Mouse (Mus musculus) liver, embryonic 12.5 days (tissue): ENCODE measurements around the gene Il10. TPM values are rescaled to one million over a fixed set of nuclear protein-coding genes. Genes with fewer than 3 reads are reported as not detected.

ENCODE experiments used
- ATAC-seq: fragments of 200-750 bp; cut with Nextera tagmentation; 2 replicates; pipeline ENCODE4 v1.8.0; 2017; ENCODE audit warnings: moderate number of reproducible peaks, mild to moderate bottlenecking, moderate library complexity
- H3K27ac ChIP-seq: fragments of 300-500 bp; sonication (generic); 2 replicates; pipeline ENCODE4 v1.5.1; 2016; ENCODE audit warnings: mild to moderate bottlenecking
- H3K27me3 ChIP-seq: fragments of 300-500 bp; sonication (generic); replicated peaks from 2 replicates; pipeline ENCODE4 v1.6.1; 2016; ENCODE audit warnings: mild to moderate bottlenecking, moderate library complexity
- H3K36me3 ChIP-seq: fragments of 300-500 bp; sonication (generic); 2 replicates; pipeline ENCODE4 v1.6.1; 2016; ENCODE audit warnings: mild to moderate bottlenecking, moderate library complexity
- H3K4me1 ChIP-seq: fragments of 300-500 bp; sonication (generic); 2 replicates; pipeline ENCODE4 v1.6.1; 2016
- H3K4me2 ChIP-seq: fragments of 300-500 bp; sonication (generic); 2 replicates; pipeline ENCODE4 v1.6.1; 2016; ENCODE audit warnings: mild to moderate bottlenecking, moderate library complexity
- H3K4me3 ChIP-seq: fragments of 300-500 bp; sonication (generic); 2 replicates; pipeline ENCODE4 v1.5.1; 2016; ENCODE audit warnings: mild to moderate bottlenecking, moderate library complexity
- H3K9ac ChIP-seq: fragments of 300-500 bp; sonication (generic); 2 replicates; pipeline ENCODE4 v1.6.1; 2016; ENCODE audit warnings: mild to moderate bottlenecking, moderate library complexity
- H3K9me3 ChIP-seq: fragments of 300-500 bp; sonication (generic); replicated peaks from 2 replicates; pipeline ENCODE4 v1.6.1; 2016; ENCODE audit warnings: mild to moderate bottlenecking, moderate library complexity
- WGBS: fragments of 180-500 bp; shearing (Covaris S2); methylation state at CpG from one replicate; pipeline ENCODE4 v1.1.7; 2016; ENCODE audit not compliant: insufficient replicate concordance; 5-methylcytosine and 5-hydroxymethylcytosine counted together
- polyA plus RNA-seq: library from polyadenylated mRNA; unstranded; fragments of >200 nt; fragmentation: Nextera tagmentation; extraction: Ambion mirVana; gene quantifications from 2 replicates; pipeline ENCODE4 v1.2.1, GENCODE M21; 2016

Il10 gene
- polyA plus RNA-seq, 1 experiment from 2014 or later, result not detected

DNA sequence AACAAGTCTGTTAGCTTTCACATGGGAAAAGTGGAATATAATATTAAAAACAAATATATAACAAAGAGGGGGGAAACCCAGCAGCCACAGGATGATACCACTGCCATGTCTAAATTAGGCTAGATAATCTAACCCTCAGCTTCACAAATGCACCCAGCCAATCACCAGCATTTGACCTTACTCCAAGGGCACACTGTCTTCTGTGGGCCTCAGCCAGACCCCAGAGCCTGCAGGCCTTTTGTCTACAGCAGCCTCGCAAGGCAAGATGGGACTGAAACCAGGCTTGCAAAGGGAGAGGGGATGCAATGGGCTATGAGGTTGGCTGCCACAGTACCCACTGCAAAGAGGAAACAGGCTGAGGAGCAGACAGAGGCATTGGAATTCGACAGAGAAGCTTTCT is 22.6 kb downstream of the Il10 start:
- H3K9me3 ChIP-seq, result no peaks in the 10 kb centered on the region
- no peak for ATAC-seq
- no peak overlapping the region for H3K9ac ChIP-seq
- no peaks in the 10 kb centered on the region for H3K27me3 ChIP-seq
- H3K27ac ChIP-seq, result no peak overlapping the region
- H3K36me3 ChIP-seq, result no peaks in the 10 kb centered on the region
- WGBS, result 46% methylated on average over 2 of the region's 2 CpGs
- H3K4me3 ChIP-seq, result no peak overlapping the region
- no peaks in the 10 kb centered on the region; the same call in 1 of the 2 replicates for H3K4me1 ChIP-seq
- H3K4me2 ChIP-seq, result no peak overlapping the region

DNA sequence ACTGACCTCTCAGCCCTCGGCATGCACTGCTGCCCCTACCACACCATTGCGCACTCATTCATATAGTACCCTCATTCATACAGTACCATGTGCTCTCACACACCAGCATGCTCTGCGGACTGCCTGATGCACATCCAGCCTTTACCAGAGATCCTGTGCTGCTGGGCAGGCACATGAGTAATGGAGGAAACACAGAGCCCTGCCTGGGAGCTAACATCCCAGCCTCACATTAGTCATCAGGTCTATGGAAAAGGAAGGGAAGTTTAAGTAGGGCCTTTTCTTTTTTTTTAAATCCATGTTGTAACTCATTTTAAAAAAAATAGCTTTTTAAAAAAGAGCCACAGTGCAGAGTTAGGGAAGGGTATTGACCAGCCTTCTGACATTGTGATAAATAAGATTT is 23.1 kb downstream of the Il10 start:
- Histone ChIP-seq H3K36me3 (no peaks in the 10 kb centered on the region), H3K9me3 (no peaks in the 10 kb centered on the region), H3K4me1 (no peaks in the 10 kb centered on the region; the same call in 1 of the 2 replicates), H3K27ac (no peak overlapping the region), H3K27me3 (no peaks in the 10 kb centered on the region), H3K9ac (no peak overlapping the region), H3K4me2 (no peak overlapping the region), H3K4me3 (no peak overlapping the region)
- 81% methylated on average over 3 of the region's 3 CpGs for WGBS
- no peak for ATAC-seq

DNA sequence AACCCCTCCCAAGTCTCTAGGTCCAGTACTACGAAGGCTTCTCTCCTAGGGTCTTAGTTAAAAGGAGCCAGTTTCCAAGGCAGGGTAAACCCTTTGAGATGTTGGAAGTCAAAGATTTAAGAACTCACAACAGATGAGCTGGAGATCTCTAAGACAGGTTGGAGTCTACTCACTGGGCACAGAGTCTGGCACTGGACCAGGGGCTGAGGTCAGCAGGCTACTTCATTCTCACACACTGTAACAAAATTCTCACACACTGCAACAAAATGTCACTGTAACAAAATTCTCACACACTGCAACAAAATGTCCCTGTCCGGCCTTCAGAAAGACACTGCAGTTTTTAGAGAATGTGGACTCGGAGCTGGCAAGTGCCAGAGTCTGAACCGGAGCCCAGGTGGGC is 24.0 kb downstream of the Il10 start:
- H3K9me3 ChIP-seq, result no peaks in the 10 kb centered on the region
- WGBS, result 77% methylated on average over 4 of the region's 4 CpGs
- H3K4me3 ChIP-seq, result no peak overlapping the region
- no peaks in the 10 kb centered on the region for H3K36me3 ChIP-seq
- H3K4me1 ChIP-seq, result no peaks in the 10 kb centered on the region; the same call in 1 of the 2 replicates
- H3K4me2 ChIP-seq, result no peak overlapping the region
- H3K9ac ChIP-seq, result no peak overlapping the region
- ATAC-seq, result no peak
- no peaks in the 10 kb centered on the region for H3K27me3 ChIP-seq
- H3K27ac ChIP-seq, result no peak overlapping the region

DNA sequence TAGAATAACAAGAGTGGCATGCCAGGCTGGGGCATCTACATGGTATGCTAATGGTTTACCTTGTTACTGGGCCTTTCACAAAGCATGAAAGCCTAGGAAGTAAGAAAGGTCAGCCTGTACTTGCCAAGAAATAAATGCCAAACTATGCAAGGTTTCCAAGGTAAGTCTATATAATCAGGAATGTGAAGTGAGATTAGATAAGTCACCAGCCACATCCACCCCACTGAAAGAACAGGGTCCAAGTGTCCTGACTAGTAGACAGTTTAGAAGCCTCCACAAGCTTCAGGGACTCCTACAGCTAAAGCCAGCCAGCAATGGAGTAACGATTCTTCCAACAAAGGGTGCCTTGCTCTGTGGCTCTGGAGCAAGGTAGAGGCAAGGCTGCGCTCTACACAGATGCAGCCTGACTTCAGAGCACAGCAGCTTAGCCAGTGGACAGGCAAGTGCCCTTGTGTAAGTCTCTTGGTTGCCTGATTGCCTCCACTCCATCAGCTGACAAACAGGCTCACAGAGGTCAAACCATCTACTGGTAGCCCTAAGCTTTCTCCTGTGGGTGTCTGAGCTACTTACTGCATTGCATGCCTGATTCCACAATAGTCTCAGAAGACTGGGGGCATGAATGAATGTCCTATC is 26.2 kb downstream of the Il10 start:
- no peak overlapping the region for H3K9ac ChIP-seq
- no peaks in the 10 kb centered on the region for H3K27me3 ChIP-seq
- no peaks in the 10 kb centered on the region for H3K4me1 ChIP-seq
- no peaks in the 10 kb centered on the region for H3K9me3 ChIP-seq
- 72% methylated on average over 2 of the region's 2 CpGs for WGBS
- H3K27ac ChIP-seq, result no peak overlapping the region
- no peak overlapping the region for H3K4me3 ChIP-seq
- ATAC-seq, result no peak
- no peak overlapping the region for H3K4me2 ChIP-seq
- H3K36me3 ChIP-seq, result no peaks in the 10 kb centered on the region

DNA sequence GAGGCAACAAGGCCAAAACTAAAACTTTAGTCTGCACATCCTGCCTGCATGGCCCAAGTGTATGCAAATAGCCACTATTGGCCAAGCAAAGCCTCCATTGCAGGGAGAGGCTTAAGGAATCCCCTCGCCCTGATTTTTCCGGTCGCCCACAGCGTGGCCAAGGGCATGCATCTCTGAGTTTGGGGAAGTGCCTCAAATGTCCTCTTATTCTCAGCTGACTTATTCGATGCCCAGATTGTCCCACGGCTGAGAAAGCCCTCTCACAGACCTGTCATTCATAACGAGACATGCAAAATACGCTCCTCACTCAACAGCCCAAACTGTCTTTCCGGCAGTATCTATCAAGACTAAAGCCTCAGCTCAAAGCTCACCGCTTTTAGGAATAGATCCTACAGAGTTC is 27.0 kb downstream of the Il10 start:
- ATAC-seq, result no peak
- Histone ChIP-seq H3K36me3 (no peaks in the 10 kb centered on the region), H3K27ac (no peak overlapping the region), H3K9ac (no peak overlapping the region), H3K27me3 (no peaks in the 10 kb centered on the region), H3K4me3 (no peak overlapping the region), H3K4me2 (no peak overlapping the region), H3K4me1 (no peaks in the 10 kb centered on the region), H3K9me3 (no peaks in the 10 kb centered on the region)
- 72% methylated on average over 10 of the region's 10 CpGs for WGBS

DNA sequence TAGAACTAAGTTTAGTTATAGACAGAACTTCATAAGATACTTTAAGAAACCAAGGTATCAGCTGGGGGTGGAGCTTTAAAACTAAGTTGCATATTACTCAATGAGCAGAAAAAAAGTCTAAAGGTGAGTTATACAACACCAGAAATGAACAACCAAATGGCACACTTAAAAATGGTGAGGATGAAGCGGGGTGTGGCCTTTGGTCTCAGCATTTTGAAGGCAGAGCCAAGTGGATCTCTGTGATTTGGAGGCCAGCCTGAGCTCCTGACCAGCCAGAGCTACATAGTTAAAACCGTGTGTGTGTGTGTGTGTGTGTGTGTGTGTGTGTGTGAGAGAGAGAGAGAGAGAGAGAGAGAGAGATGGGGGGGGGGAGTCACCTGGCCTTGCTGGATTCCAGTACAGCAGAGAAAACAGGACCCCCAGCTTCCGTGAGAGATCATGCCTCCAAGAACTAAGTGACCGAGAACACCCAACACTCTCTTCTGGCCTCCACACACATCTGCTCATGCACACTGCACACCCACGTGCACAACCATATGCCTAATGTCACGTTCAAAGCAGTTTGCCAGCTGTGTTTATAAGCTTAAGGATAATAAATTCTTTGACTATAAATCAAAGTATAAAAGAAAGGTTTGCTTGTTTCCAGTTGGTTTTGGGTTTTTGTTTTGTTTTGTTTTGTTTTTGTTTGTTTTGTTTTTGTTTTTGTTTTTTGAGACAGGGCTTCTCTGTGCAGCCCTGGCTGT is 28.6 kb downstream of the Il10 start:
- H3K9me3 ChIP-seq, result no peaks in the 10 kb centered on the region
- no peak overlapping the region for H3K27ac ChIP-seq
- no peak overlapping the region for H3K4me3 ChIP-seq
- H3K27me3 ChIP-seq, result no peaks in the 10 kb centered on the region
- 59% methylated on average over 6 of the region's 6 CpGs for WGBS
- no peak overlapping the region for H3K9ac ChIP-seq
- no peak overlapping the region for H3K4me2 ChIP-seq
- H3K36me3 ChIP-seq, result no peaks in the 10 kb centered on the region
- ATAC-seq, result no peak
- no peaks in the 10 kb centered on the region for H3K4me1 ChIP-seq

DNA sequence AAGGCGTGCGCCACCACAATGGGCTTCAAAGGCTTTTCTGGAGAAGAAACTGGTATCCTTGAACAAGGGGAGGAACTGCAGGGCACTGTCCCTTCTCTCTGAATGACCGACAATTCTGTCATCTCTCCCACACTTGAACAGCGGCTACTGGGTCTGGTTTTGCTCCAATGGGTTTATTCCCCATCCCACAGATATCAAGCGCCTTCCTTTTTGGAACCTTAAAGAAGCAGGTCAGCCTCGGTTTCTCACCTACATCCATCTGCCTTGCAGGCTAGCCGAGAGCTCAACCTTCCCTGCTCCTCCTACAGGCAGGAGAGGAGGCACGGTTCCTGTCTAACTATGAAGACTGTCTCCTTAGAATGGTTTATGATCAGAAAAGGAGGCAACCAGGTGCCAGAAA is 29.3 kb downstream of the Il10 start:
- no peak overlapping the region for H3K9ac ChIP-seq

DNA sequence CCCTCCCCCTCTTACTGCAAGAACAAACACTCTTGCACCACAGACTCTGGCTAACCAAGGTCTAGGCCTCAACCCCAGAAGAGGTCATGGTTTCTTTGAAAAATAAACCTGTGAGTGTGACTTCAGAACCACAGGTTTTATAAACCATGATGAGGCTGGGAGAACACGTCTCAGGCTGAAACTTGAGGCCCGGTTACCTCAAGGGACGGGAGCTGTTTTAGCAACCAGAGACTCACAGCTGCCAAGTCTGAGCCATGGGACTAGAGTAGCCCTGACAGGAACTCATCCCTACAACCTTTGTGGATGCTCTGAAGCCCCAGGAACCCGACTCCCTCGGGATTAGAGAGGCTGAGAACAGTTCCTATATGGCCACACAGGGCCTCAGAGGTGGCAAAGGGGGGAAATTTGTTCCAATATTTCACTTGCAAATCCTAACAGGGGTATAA is 29.7 kb downstream of the Il10 start:
- Histone ChIP-seq H3K9ac (no peak overlapping the region), H3K36me3 (peaks cover 8% of the 10 kb centered on the region), H3K4me2 (no peak overlapping the region), H3K27me3 (no peaks in the 10 kb centered on the region), H3K9me3 (no peaks in the 10 kb centered on the region), H3K4me1 (0 out of 2 replicates have a peak, but pooled peaks cover 3% of the 10 kb centered on the region), H3K27ac (no peak overlapping the region), H3K4me3 (no peak overlapping the region)
- no peak for ATAC-seq
- WGBS, result 66% methylated on average over 5 of the region's 5 CpGs

More for the DNA sequence above, 29.3 kb downstream of the Il10 start:
- Histone ChIP-seq H3K27me3 (no peaks in the 10 kb centered on the region), H3K4me1 (0 out of 2 replicates have a peak, but pooled peaks cover 3% of the 10 kb centered on the region), H3K4me3 (no peak overlapping the region), H3K27ac (no peak overlapping the region), H3K4me2 (no peak overlapping the region), H3K9me3 (no peaks in the 10 kb centered on the region), H3K36me3 (peaks cover 4% of the 10 kb centered on the region; the same call in 1 of the 2 replicates)
- WGBS, result 74% methylated on average over 8 of the region's 8 CpGs
- ATAC-seq, result no peak

DNA sequence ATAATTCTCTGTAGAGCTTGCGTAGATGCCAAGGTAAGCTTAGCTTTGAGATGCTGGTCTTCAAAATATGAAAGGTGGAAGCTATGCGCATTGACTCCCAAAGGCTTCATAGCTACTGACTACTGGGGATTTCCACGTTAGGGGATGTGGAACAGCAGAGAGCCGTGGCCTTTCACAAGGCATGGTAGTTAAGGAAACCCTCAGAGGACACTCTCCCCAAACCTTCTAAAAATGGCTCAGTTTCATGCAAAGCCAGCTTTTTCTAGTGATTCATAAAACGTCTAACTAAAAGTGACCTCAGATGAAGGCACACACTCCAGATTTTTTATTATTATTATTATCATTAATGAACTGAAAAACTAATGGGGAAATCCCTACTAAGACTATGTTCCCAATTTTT is 30.4 kb downstream of the Il10 start:
- H3K27ac ChIP-seq, result no peak overlapping the region
- H3K9me3 ChIP-seq, result no peaks in the 10 kb centered on the region
- no peak for ATAC-seq
- H3K4me3 ChIP-seq, result no peak overlapping the region
- H3K4me2 ChIP-seq, result no peak overlapping the region
- H3K27me3 ChIP-seq, result no peaks in the 10 kb centered on the region
- no peak overlapping the region for H3K9ac ChIP-seq
- H3K4me1 ChIP-seq, result 0 out of 2 replicates have a peak, but pooled peaks cover 3% of the 10 kb centered on the region
- WGBS, result 76% methylated on average over 5 of the region's 5 CpGs
- H3K36me3 ChIP-seq, result peaks cover 15% of the 10 kb centered on the region

DNA sequence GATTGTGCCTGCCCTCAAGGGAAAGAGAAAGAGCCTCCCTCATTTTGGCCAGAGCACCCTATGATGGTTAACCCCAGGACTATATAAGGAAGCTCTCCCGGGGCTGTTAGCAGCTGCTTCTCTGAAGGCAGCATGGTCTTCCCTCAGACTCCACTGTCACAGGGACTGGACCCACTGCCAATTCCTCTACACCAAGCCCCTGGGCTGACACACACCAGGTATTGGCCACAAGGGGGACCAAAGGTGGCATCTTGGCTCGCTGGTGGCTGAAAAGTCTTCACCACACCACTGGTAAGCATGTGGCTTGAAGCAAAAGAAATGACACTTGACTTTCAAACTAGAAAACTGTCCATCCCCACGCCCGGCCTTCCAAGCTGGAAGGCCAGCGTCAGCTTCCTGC is 31.0 kb downstream of the Il10 start:
- Histone ChIP-seq H3K27me3 (no peaks in the 10 kb centered on the region), H3K9ac (no peak overlapping the region), H3K27ac (no peak overlapping the region), H3K4me3 (no peak overlapping the region), H3K36me3 (peaks cover 21% of the 10 kb centered on the region), H3K4me1 (0 out of 2 replicates have a peak, but pooled peaks cover 3% of the 10 kb centered on the region), H3K4me2 (no peak overlapping the region), H3K9me3 (no peaks in the 10 kb centered on the region)
- WGBS, result 69% methylated on average over 5 of the region's 5 CpGs
- ATAC-seq, result no peak

DNA sequence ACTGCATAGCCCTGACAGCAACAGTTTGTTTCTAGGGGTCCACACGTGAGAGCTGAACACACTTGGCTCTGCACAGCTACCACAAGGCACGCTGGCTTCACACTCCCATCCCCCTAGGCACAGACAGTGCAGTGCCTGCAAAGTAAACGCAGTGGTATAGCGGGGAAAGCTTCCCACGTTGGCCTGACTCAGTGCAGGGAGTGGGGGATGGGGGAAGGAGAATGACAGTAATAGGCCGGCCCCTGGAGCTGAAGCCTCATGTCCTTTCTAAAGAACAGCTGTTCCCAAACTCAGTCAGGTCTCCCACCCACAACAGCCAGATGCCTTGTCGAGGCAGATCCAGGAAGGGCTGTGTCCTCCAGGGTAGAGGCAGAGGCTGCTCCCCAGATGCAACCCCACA is 31.4 kb downstream of the Il10 start:
- Histone ChIP-seq H3K9me3 (no peaks in the 10 kb centered on the region), H3K9ac (no peak overlapping the region), H3K4me1 (0 out of 2 replicates have a peak, but pooled peaks cover 3% of the 10 kb centered on the region), H3K27ac (no peak overlapping the region), H3K4me3 (no peak overlapping the region), H3K27me3 (no peaks in the 10 kb centered on the region), H3K36me3 (peaks cover 25% of the 10 kb centered on the region), H3K4me2 (no peak overlapping the region)
- ATAC-seq, result no peak
- WGBS, result 56% methylated on average over 7 of the region's 7 CpGs

DNA sequence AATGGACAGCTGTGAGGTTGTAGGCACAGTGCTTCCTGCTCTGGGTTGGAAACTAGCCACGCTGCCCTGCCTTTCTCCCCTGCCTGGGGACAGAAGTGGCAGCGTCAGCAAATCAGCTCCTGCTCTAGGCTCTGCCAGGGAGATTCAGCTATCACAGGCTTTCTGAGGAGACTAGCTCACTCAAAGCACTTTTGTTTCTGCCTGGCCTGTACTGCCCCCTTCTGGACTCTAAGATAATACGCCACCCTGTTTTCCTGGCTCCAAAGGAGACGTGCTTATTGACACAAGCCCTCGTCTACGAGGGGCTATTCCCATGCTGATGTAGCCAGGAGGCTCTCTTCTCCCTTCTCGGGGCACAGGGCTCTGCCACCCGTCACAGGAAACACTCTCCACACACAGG is 33.6 kb downstream of the Il10 start:
- Histone ChIP-seq H3K9me3 (no peaks in the 10 kb centered on the region), H3K4me3 (no peak overlapping the region), H3K4me2 (no peak overlapping the region), H3K36me3 (peaks cover 46% of the 10 kb centered on the region), H3K27me3 (no peaks in the 10 kb centered on the region), H3K4me1 (0 out of 2 replicates have a peak, but pooled peaks cover 3% of the 10 kb centered on the region), H3K27ac (no peak overlapping the region), H3K9ac (no peak overlapping the region)
- ATAC-seq, result peak; percentile 19
- 21% methylated on average over 8 of the region's 8 CpGs for WGBS
